Mouse (Mus musculus) thymus, adult 18-20 months (tissue): Measurements from ENCODE around the gene Krcc1.

Experiments
- DNase-seq, 2 experiments: peaks; one replicate each; pipeline ENCODE4 v3.0.0; 2022; ENCODE audit warnings: mixed read lengths in 2 of 2

Gene Krcc1

GRCm38 (mm10) chr6:71271389-71272315, at the start of gene Krcc1:
Gene Krcc1, plus strand, starts transcription at chr6:71271677.
- DNase-seq = peak; percentile 91 to 95

- DNase-seq = no peak
Measured at GRCm38 (mm10) chr6:71224184-71224943, 47.1 kb upstream of the Krcc1 start.

GRCm38 (mm10) chr6:71226544-71226943, 44.9 kb upstream of the Krcc1 start:
- DNase-seq = no peak

- no peak for DNase-seq
Measured at GRCm38 (mm10) chr6:71227157-71227770, 44.2 kb upstream of the Krcc1 start.

GRCm38 (mm10) chr6:71235121-71235520, 36.4 kb upstream of the Krcc1 start:
- DNase-seq = no peak

GRCm38 (mm10) chr6:71235944-71236343, 35.5 kb upstream of the Krcc1 start:
- no peak for DNase-seq

GRCm38 (mm10) chr6:71236506-71236905, 35.0 kb upstream of the Krcc1 start:
- no peak for DNase-seq

GRCm38 (mm10) chr6:71237031-71237431, 34.4 kb upstream of the Krcc1 start:
- no peak for DNase-seq

- no peak for DNase-seq
Measured at GRCm38 (mm10) chr6:71239069-71239750, 32.3 kb upstream of the Krcc1 start.

GRCm38 (mm10) chr6:71240831-71241230, 30.6 kb upstream of the Krcc1 start:
- DNase-seq = no peak

GRCm38 (mm10) chr6:71242811-71243210, 28.7 kb upstream of the Krcc1 start:
- no peak for DNase-seq

- no peak for DNase-seq
Measured at GRCm38 (mm10) chr6:71243258-71243657, 28.2 kb upstream of the Krcc1 start.

- DNase-seq = no peak
Measured at GRCm38 (mm10) chr6:71248420-71248819, 23.1 kb upstream of the Krcc1 start.

- DNase-seq = no peak
Measured at GRCm38 (mm10) chr6:71249615-71250014, 21.9 kb upstream of the Krcc1 start.

- no peak for DNase-seq
Measured at GRCm38 (mm10) chr6:71250951-71251350, 20.5 kb upstream of the Krcc1 start.

- DNase-seq = no peak
Measured at GRCm38 (mm10) chr6:71254456-71254855, 17.0 kb upstream of the Krcc1 start.

- DNase-seq = no peak
Measured at GRCm38 (mm10) chr6:71256166-71256565, 15.3 kb upstream of the Krcc1 start.

GRCm38 (mm10) chr6:71257375-71257774, 14.1 kb upstream of the Krcc1 start:
- no peak for DNase-seq

- DNase-seq = no peak
Measured at GRCm38 (mm10) chr6:71258562-71258961, 12.9 kb upstream of the Krcc1 start.

- DNase-seq = no peak
Measured at GRCm38 (mm10) chr6:71259166-71259565, 12.3 kb upstream of the Krcc1 start.

GRCm38 (mm10) chr6:71260051-71260640, 11.3 kb upstream of the Krcc1 start:
- no peak for DNase-seq

GRCm38 (mm10) chr6:71261060-71261459, 10.4 kb upstream of the Krcc1 start:
- DNase-seq = no peak
